Mouse (Mus musculus) lung, adult 18-20 months (tissue): ENCODE data around the gene Bcl2l12.

Experiments
- DNase-seq, 2 experiments: peaks; one replicate each; pipeline ENCODE4 v3.0.0; 2022; ENCODE audit warnings: mixed read lengths in 2 of 2

Gene Bcl2l12

DNA sequence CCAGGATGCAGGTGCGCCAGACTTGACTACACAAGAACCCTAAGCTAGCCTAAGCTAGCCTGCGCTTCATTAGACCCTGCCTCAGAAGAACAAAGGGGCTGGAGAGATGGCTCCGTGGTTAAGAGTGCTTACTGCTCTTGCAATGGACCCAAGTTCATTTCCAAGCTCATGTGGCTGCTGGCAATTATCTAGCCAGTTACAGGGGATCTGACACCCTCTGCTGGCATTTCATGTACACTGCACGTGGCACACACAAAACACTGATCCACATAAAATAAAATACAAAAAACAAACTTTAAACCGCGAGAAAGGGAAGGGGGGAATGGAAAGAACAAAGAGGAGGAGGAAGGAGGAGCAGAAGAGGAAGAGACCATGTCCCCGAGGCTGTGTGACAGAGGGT, 40.3 kb downstream of the Bcl2l12 start:
- DNase-seq: peak in 1 of 2 experiments; percentile 34

DNA sequence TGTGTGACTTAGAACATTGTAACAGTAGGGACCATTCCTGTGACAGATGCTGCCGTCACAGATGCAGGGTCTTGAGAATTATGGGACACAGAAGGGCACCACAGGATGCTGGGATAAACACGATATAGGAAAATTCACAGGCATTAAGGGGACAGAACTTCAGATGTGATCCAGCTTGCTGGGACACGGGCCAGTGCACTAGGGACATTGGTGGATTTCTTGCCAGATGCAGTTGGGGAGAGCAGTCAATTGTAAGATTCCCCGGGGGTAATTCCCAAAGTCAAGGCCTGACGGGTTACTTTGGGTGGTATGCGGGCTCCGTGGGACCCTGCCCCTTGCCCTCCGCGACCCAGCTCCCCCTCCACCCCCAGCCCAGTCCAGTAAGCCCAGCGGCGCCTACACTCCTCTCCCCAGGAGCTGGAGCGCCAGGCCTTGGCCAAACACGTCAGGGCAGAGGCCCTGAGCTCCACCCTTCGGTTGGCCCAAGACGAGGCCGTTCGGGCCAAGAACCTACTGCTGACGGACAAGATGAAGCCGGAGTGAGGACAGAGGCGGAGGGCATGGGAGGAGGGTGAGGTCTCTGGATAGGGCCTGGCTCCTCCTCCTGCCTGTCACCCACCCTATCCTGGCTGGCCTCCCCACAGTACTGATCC, 41.2 kb downstream of the Bcl2l12 start:
- DNase-seq: peak; percentile 66 to 68

DNA sequence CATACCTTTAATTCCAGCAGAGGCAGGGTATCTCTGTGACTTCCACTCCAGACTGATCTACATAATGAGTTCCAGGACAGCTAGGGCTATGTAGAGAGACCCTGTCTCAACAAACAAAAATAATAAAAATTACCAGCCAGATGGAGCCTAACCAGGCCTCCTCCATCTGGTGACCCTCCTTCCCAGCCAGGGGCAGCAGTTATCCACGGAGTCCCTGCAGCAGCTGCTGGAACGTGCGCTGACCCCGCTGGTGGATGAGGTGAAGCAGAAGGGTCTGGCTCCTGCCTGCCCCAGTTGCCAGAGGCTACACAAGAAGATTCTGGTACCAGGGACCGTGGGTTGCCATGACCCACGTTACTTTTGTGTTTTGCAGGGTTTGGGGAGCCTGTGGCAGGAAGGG, 42.2 kb downstream of the Bcl2l12 start:
- DNase-seq: no peak

DNA sequence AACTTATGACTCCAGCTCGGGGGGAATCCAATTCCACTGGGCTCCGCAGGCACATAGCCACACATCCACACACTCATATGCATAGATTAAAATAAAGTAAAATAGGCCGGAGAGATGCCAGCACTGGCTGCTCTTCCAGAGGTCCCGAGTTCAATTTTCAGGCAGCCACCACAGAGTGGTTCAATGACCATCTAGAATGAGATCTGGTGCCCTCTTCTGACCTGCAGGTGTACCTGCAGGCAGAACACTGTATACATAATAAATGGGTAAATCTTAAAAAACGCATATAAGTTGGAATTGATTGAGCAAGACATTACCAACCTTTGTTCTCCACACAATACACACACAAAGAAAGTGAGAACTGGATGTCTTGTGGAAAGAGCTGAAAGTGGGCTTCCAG, 42.9 kb downstream of the Bcl2l12 start:
- DNase-seq: no peak

DNA sequence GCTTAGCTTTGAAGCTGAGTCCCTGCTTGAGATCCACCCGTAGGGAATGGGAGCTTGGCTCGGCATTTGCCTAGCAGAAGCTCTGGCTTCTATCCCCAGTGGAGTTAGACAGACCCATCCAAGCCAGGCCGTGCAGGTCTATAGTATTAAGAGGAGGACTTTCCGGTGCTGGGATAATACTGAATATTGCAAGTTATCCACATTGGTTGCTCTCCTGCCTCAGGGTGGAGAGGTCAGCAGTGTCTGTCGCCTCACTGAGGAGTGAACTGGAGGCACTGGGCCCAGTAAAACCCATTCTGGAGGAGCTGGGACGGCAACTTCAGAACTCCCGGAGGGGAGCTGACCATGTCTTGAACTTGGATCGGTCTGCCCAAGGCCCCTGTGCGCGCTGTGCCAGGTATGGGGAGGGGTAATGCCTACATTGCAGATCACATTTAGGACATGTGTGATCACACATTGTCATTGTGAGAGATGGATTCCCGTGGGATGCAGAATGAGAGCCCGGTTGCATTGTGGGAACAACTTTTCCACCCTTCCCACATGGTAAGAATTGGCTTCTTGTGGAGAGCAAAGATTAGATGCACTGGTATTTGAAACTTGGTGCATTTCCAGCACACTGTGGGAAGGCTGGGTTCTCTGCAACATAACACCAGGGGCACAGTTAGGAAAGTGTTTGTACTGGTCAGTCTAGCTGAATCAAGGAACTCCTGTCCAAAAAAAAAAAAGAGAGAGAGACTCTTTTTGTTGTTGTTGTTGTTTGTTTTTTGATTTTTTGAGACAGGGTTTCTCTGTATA, 44.2 kb downstream of the Bcl2l12 start:
- DNase-seq: no peak

DNA sequence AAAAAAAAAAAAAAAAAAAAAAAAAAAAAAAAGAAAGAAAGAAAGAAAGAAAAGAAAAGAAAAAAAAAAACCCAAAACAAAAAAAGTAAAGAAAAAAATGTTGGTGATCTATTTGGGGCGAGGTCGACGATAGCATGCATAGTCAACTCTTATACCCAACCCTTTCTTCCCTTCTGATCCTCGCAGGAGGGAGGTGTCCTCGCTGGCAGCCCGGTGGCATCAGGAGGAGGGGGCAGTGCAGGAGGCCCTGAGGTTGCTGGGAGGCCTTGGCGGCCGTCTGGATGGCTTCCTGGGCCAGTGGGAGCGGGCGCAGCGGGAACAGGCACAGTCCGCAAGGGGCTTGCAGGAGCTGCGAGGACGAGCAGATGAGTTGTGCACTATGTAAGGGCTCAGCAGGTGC, 45.0 kb downstream of the Bcl2l12 start:
- DNase-seq: no peak

DNA sequence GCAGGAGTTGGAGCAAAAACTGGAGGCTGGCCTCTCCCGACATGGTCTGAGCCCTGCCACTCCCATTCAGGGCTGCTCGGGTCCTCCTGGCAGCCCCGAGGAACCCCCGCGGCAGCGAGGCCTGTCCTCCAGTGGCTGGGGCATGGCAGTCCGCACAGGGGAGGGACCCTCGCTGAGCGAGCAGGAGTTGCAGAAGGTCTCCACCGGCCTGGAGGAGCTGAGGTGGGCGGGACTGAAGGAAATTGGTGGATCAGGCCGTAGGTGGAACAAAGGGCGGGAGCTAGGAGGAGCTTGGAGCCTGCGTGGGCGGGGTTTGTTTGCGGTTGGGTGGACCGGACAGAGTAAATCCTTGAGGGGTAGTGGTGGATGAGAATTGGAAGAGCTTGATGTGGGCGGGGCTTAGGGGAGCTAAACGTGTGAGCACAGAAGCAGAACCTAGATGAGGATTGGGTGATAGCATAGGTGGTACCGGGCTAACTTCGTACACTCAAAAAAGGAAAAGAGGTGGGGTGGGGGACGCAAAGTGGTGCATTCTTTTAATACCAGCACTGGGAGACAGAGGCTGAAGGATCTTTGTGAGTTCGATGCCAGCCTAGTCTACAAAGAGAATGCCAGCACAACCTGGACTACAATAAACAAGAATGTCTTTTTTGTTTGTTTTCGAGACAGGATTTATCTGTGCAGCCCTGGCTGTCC, 45.8 kb downstream of the Bcl2l12 start:
- DNase-seq: peak; percentile 97 to 98

DNA sequence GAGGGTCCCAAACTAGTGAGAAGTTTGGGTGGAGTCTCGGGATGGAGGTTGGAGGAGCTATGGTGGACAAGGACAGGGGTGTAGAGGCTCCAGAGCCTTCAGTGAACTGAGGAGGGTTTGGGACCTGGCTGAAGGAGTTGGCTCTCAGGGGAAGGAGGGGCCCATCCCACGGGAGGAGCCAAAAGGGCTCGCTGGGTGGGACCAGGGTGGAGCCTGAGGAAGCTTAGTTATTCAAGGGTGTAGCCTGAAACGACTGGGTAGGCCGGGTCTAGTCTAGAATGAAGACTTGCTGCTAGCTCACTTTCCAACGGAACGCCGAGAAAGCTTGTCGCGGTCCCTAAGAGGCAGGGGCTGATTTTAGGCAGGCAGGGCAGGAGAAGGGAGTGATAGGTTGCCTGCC, 46.6 kb downstream of the Bcl2l12 start:
- peak; percentile 90 to 92 for DNase-seq

DNA sequence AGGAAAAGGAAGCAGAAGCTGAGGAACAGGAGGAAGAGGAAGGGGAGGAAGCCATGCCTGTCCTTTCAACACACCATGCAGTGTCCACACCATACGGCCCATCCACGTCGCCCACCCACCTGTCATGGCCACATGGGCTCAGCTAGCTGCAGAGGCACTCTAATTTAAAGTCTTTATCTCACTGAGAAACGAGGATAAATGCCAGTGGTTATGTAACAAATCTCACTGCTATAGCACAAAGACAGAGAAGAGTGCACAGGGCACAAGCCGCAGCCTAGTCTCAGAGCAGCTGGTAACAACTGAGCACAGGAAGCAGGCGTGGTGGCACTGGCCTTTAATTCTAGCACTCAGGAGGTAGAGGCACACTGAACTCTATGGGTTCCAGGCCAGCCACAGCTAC, 48.6 kb downstream of the Bcl2l12 start:
- DNase-seq: no peak

DNA sequence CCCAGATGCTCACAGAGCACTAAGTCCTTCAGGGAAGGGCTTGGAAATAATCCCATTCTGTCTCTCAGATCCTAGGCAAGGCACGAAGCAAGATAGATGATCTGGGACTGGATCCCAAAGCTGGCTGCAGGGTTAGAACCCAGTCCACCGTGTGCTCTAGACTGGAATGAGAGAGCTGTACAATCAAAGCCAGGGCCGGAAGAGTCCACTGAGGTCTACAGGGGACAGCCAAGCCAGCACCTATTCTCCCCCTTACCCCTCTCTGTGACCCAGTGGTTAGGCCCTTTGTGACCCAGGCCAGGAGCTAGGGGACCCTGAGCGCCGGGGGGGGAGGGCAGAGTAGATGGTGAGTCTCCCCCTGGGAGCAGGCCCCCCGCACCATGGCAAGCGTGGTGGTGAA, 55.6 kb downstream of the Bcl2l12 start, which contains the start of gene Tsks:
Gene Tsks (plus strand): TSS at position 301 of the 400 bp plus-strand sequence.
- DNase-seq: no peak
